Mouse (Mus musculus): Measurements from ENCODE around the gene Serpina3a. TPM values are rescaled to one million over a fixed set of nuclear protein-coding genes. Genes with fewer than 3 reads are reported as not detected.
A peak's percentile ranks its signal among the peaks of the same experiment; 100 is the strongest.

Gene Serpina3a
- polyA plus RNA-seq, 1 experiment from 2014 or later, result not detected

GRCm38 (mm10) chr12:104114921-104115579 lies 2.5 kb downstream of the Serpina3a start:
- no peak for DNase-seq (ENCODE audit: low spot score)
- no peak; the same call in 1 of the 2 replicates for ATAC-seq (replicated peaks; ENCODE audit: low FRiP score, low read depth)
- no peaks in the 10 kb centered on the region for H3K36me3 ChIP-seq (ENCODE audit: insufficient read depth, low read length)
- H3K4me1 ChIP-seq (replicated peaks; ENCODE audit: insufficient read depth, low read length), result no peaks in the 10 kb centered on the region
- no peak overlapping the region for H3K9ac ChIP-seq (ENCODE audit: low read depth, low read length)
- H3K27ac ChIP-seq, result no peak overlapping the region
- no peak for TF ChIP-seq CTCF (IDR thresholded peaks at IDR 0.05; ENCODE audit: low read depth)
- WGBS, result 39% methylated on average over 3 of the region's 3 CpGs
- no peaks in the 10 kb centered on the region for H3K27me3 ChIP-seq (ENCODE audit: insufficient read depth, low read length)
- H3K4me2 ChIP-seq (ENCODE audit: low read length), result no peak overlapping the region
- no peaks in the 10 kb centered on the region for H3K9me3 ChIP-seq (replicated peaks; ENCODE audit: low read length)
- H3K4me3 ChIP-seq (replicated peaks; ENCODE audit: low read depth, low read length), result no peak overlapping the region

- TF ChIP-seq CTCF (IDR thresholded peaks at IDR 0.05; ENCODE audit: low read depth), result no peak
- Histone ChIP-seq H3K27me3 (ENCODE audit: insufficient read depth, low read length) (no peaks in the 10 kb centered on the region), H3K9me3 (replicated peaks; ENCODE audit: low read length) (no peaks in the 10 kb centered on the region), H3K4me2 (ENCODE audit: low read length) (no peak overlapping the region), H3K36me3 (ENCODE audit: insufficient read depth, low read length) (no peaks in the 10 kb centered on the region), H3K27ac (no peak overlapping the region), H3K4me1 (replicated peaks; ENCODE audit: insufficient read depth, low read length) (no peaks in the 10 kb centered on the region), H3K4me3 (replicated peaks; ENCODE audit: low read depth, low read length) (no peak overlapping the region), H3K9ac (ENCODE audit: low read depth, low read length) (no peak overlapping the region)
- no peak for DNase-seq (ENCODE audit: low spot score)
- no peak for ATAC-seq (replicated peaks; ENCODE audit: low FRiP score, low read depth)
- 77% methylated on average over 1 of the region's 1 CpGs for WGBS
Observed at GRCm38 (mm10) chr12:104123097-104123496, 10.6 kb downstream of the Serpina3a start.

- Histone ChIP-seq H3K27me3 (ENCODE audit: insufficient read depth, low read length) (no peaks in the 10 kb centered on the region), H3K4me2 (ENCODE audit: low read length) (no peak overlapping the region), H3K9ac (ENCODE audit: low read depth, low read length) (no peak overlapping the region), H3K36me3 (ENCODE audit: insufficient read depth, low read length) (no peaks in the 10 kb centered on the region), H3K4me1 (replicated peaks; ENCODE audit: insufficient read depth, low read length) (no peaks in the 10 kb centered on the region), H3K27ac (no peak overlapping the region), H3K4me3 (replicated peaks; ENCODE audit: low read depth, low read length) (no peak overlapping the region), H3K9me3 (replicated peaks; ENCODE audit: low read length) (no peaks in the 10 kb centered on the region)
- TF ChIP-seq CTCF (IDR thresholded peaks at IDR 0.05; ENCODE audit: low read depth), result no peak
- DNase-seq (ENCODE audit: low spot score) (no peak), ATAC-seq (replicated peaks; ENCODE audit: low FRiP score, low read depth) (no peak)
- WGBS, result 84% methylated on average over 2 of the region's 2 CpGs
Observed at GRCm38 (mm10) chr12:104123996-104124395, 11.5 kb downstream of the Serpina3a start.

- ATAC-seq (replicated peaks; ENCODE audit: low FRiP score, low read depth) (no peak), DNase-seq (ENCODE audit: low spot score) (peak; percentile 8)
- 54% methylated on average over 5 of the region's 5 CpGs for WGBS
- Histone ChIP-seq H3K9ac (ENCODE audit: low read depth, low read length) (no peak overlapping the region), H3K4me1 (replicated peaks; ENCODE audit: insufficient read depth, low read length) (no peaks in the 10 kb centered on the region), H3K27ac (no peak overlapping the region), H3K27me3 (ENCODE audit: insufficient read depth, low read length) (no peaks in the 10 kb centered on the region), H3K4me3 (replicated peaks; ENCODE audit: low read depth, low read length) (no peak overlapping the region), H3K9me3 (replicated peaks; ENCODE audit: low read length) (no peaks in the 10 kb centered on the region), H3K4me2 (ENCODE audit: low read length) (no peak overlapping the region), H3K36me3 (ENCODE audit: insufficient read depth, low read length) (no peaks in the 10 kb centered on the region)
- TF ChIP-seq CTCF (IDR thresholded peaks at IDR 0.05; ENCODE audit: low read depth), result no peak
Observed at GRCm38 (mm10) chr12:104125021-104125560, 12.6 kb downstream of the Serpina3a start.

GRCm38 (mm10) chr12:104127696-104128095 lies 15.2 kb downstream of the Serpina3a start, which contains the start of gene Serpina3b:
Gene Serpina3b (plus strand): TSS chr12:104127996.
- no peak within 1 kb of the TSS for H3K27ac ChIP-seq
- WGBS, result 70% methylated on average over 5 of the region's 5 CpGs
- H3K27me3 ChIP-seq (ENCODE audit: insufficient read depth, low read length), result no peaks in the 10 kb centered on the region
- no peaks in the 10 kb centered on the region for H3K4me1 ChIP-seq (replicated peaks; ENCODE audit: insufficient read depth, low read length)
- ATAC-seq (replicated peaks; ENCODE audit: low FRiP score, low read depth), result no peak
- no peaks in the 10 kb centered on the region for H3K36me3 ChIP-seq (ENCODE audit: insufficient read depth, low read length)
- H3K9ac ChIP-seq (ENCODE audit: low read depth, low read length), result no peak within 1 kb of the TSS
- no peaks in the 10 kb centered on the region for H3K9me3 ChIP-seq (replicated peaks; ENCODE audit: low read length)
- DNase-seq (ENCODE audit: low spot score), result no peak
- H3K4me2 ChIP-seq (ENCODE audit: low read length), result no peak within 1 kb of the TSS
- TF ChIP-seq CTCF (IDR thresholded peaks at IDR 0.05; ENCODE audit: low read depth), result no peak
- no peak within 1 kb of the TSS for H3K4me3 ChIP-seq (replicated peaks; ENCODE audit: low read depth, low read length)

- no peaks in the 10 kb centered on the region for H3K27me3 ChIP-seq (ENCODE audit: insufficient read depth, low read length)
- H3K9me3 ChIP-seq (replicated peaks; ENCODE audit: low read length), result no peaks in the 10 kb centered on the region
- H3K4me3 ChIP-seq (replicated peaks; ENCODE audit: low read depth, low read length), result no peak overlapping the region
- no peaks in the 10 kb centered on the region for H3K36me3 ChIP-seq (ENCODE audit: insufficient read depth, low read length)
- ATAC-seq (replicated peaks; ENCODE audit: low FRiP score, low read depth), result no peak
- no peak for DNase-seq (ENCODE audit: low spot score)
- TF ChIP-seq CTCF (IDR thresholded peaks at IDR 0.05; ENCODE audit: low read depth), result no peak
- no peak overlapping the region for H3K27ac ChIP-seq
- no peaks in the 10 kb centered on the region for H3K4me1 ChIP-seq (replicated peaks; ENCODE audit: insufficient read depth, low read length)
- H3K4me2 ChIP-seq (ENCODE audit: low read length), result no peak overlapping the region
- no peak overlapping the region for H3K9ac ChIP-seq (ENCODE audit: low read depth, low read length)
Observed at GRCm38 (mm10) chr12:104131041-104131440, 18.5 kb downstream of the Serpina3a start.
